Mouse (Mus musculus) kidney, adult 2 months (tissue): ENCODE measurements around the gene Slc29a1. TPM values are rescaled to one million over a fixed set of nuclear protein-coding genes. Genes with fewer than 3 reads are reported as not detected.
"Not testable (repeated sequence)": the region's sequence is repeated elsewhere in the genome, so short reads cannot be mapped to it uniquely, and the experiment has no call there.

Experiments used
- DNase-seq: peaks from one replicate; pipeline ENCODE4 v3.0.0; 2021
- H3K27ac ChIP-seq: fragments of 200-500 bp; 2 replicates; pipeline ENCODE4 v1.5.1; 2012; ENCODE audit warnings: low read depth, low read length, control low read depth, inconsistent platforms; ENCODE audit not compliant: insufficient read depth
- H3K27me3 ChIP-seq: fragments of 200-500 bp; replicated peaks from 2 replicates; pipeline ENCODE4 v1.6.1; 2012; ENCODE audit warnings: mild to moderate bottlenecking, moderate library complexity, low read length, inconsistent platforms; ENCODE audit not compliant: control insufficient read depth, insufficient read depth
- H3K36me3 ChIP-seq: fragments of 200-500 bp; 2 replicates; pipeline ENCODE4 v1.6.1; 2012; ENCODE audit warnings: mild to moderate bottlenecking, moderate library complexity, low read length, inconsistent platforms; ENCODE audit not compliant: control insufficient read depth, insufficient read depth
- H3K4me1 ChIP-seq: fragments of 200-500 bp; 2 replicates; pipeline ENCODE4 v1.6.1; 2011; ENCODE audit warnings: low read length; ENCODE audit not compliant: control insufficient read depth, insufficient read depth
- H3K4me3 ChIP-seq: fragments of 200-500 bp; 2 replicates; pipeline ENCODE4 v1.5.1; 2011; ENCODE audit warnings: mild to moderate bottlenecking, low read depth, low read length, control low read depth; ENCODE audit not compliant: insufficient read depth
- CTCF ChIP-seq: fragments of 200-500 bp; conservative IDR thresholded peaks from 2 replicates; pipeline ENCODE4 v1.5.1; 2011; ENCODE audit warnings: low read depth, mild to moderate bottlenecking, control low read depth, low read length, moderate library complexity, mixed read lengths; ENCODE audit not compliant: insufficient read depth, insufficient read length
- POLR2A ChIP-seq: fragments of 200-500 bp; IDR thresholded peaks from one replicate; pipeline ENCODE4 v1.6.1; 2011; ENCODE audit warnings: low read depth, low read length, control low read depth
- WGBS: fragments of 180-500 bp; shearing (Covaris S2); methylation state at CpG from one replicate; pipeline ENCODE4 v1.1.7; 2018; 5-methylcytosine and 5-hydroxymethylcytosine counted together
- polyA plus RNA-seq: library from polyadenylated mRNA; depleted of rRNA; stranded (reverse); fragments of >200 nt; gene quantifications from 2 replicates; pipeline ENCODE4 v1.2.3, GENCODE M21; 2012

Slc29a1 gene
- polyA plus RNA-seq, 1 experiment: 89.5 TPM

DNA sequence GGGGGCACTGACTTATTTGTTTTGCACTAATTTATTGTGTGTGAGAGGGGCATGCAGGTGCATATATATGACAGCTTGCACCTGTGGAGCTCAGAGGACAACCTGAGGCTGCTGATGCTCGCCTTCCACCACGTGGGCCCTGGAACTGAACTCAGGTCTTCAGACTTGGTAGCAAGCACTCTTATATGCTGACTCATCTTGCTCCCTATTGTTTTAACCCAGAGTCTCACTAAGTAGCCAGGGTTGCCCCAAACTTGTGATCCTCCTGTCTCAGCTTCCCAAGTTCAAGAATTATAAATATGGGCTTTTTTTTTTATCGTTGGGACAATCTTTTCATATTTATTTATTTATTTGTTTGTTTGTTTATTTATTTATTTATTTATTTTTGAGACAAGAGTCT, 31.6 kb upstream of the Slc29a1 start:
- H3K27ac ChIP-seq: no peak overlapping the region
- no peaks in the 10 kb centered on the region for H3K4me1 ChIP-seq
- H3K4me3 ChIP-seq: no peak overlapping the region
- 67% methylated on average over 3 of the region's 3 CpGs for WGBS
- no peak for DNase-seq
- no peaks in the 10 kb centered on the region for H3K27me3 ChIP-seq
- TF ChIP-seq POLR2A (no peak), CTCF (no peak)
- no peaks in the 10 kb centered on the region for H3K36me3 ChIP-seq

DNA sequence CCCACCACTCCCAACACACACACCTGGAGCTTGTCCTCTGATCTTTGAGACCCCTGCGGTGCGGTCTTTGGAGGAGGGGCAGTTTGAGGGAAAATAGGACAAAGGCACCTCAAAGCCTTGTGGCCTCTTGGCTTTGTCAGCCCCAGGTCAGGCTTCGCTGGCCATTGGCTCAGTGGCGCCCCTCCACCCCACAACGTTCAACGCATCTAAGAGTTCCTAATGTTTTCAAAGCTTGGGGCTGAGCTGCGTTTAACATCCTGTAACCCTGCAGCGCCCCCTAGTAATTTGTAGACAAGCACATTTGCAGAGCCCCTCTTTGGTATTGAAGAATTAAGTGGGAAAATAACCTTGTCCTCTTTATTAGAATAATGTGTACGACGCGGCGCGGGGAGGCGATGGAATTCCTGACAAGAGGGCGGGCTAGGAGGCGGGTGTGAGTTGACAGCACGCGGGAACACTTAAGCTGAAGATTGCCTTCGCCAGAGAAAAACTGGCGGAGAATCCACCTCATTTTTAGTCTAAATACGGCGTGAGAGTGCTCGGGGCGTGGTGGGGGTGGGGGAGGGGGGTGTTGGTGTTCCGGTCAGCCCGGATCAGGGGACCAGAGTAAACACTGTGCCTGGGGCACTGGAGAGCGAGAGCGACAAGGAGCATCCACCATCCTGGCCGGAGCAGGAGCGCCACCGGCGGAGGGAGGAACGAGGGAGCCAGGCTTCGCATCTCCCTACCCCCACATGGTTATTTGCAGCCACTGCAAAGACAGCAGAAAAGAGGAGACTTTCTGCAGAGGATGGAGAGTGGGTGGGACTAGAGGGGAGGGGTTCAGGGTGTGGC, 30.7 kb upstream of the Slc29a1 start:
- WGBS: 5% methylated on average over 34 of the region's 34 CpGs
- H3K4me1 ChIP-seq: no peaks in the 10 kb centered on the region
- H3K27ac ChIP-seq: no peak overlapping the region
- H3K4me3 ChIP-seq: peak overlapping the region; percentile 27; the same call in 1 of the 2 replicates
- no peaks in the 10 kb centered on the region for H3K36me3 ChIP-seq
- H3K27me3 ChIP-seq: no peaks in the 10 kb centered on the region
- TF ChIP-seq CTCF (peak; percentile 55), POLR2A (no peak)
- DNase-seq: peak; percentile 75

DNA sequence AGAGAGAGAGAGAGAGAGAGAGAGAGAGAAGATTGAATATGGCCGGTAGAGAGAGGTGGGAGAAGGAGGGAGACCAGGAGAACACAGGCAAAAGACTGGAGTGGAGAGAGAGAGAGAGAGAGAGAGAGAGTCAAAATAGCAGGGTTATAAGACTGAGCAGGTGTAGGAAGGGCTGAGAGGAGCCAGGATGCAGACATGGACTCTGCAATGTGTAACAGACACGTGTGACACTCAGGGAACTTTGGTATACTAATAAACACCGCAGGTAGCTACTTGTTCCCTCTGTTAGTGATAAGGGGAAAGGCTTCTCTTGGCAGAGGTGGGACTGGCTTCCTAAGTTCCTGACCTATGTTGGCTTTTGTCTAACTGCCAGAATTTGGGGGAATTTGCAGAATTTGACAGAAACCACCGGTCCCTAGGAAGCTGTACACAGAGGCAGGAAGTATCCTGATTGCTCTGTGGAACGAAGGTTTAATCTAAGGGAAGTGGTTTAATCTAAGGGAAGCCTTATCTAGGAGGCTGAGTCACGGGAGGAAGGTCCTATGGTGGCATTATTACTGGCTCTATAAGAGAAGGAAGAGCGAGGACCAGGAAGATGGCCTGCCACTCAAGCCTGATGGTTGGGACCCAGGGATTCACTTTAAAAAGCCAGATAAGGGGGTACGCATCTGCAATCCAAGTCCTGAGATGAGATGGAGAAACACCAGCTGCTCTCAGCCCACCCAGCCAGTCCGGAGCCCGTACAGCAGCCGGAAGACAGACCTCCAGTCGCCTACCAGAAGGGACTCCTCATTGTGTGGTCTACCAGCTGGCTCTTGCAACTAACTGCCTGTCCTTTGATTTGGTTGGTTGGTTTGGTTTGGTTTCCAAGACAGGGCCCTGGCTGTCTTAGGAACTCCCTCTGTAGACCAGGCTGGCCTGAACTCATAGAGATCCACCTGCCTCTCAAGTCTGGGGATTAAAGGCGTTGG, 29.8 kb upstream of the Slc29a1 start:
- Histone ChIP-seq H3K4me3 (no peak overlapping the region), H3K27me3 (no peaks in the 10 kb centered on the region), H3K36me3 (no peaks in the 10 kb centered on the region), H3K27ac (no peak overlapping the region), H3K4me1 (no peaks in the 10 kb centered on the region)
- no peak for TF ChIP-seq POLR2A
- TF ChIP-seq CTCF: no peak
- DNase-seq: peak; percentile 59
- 60% methylated on average over 13 of the region's 13 CpGs for WGBS

DNA sequence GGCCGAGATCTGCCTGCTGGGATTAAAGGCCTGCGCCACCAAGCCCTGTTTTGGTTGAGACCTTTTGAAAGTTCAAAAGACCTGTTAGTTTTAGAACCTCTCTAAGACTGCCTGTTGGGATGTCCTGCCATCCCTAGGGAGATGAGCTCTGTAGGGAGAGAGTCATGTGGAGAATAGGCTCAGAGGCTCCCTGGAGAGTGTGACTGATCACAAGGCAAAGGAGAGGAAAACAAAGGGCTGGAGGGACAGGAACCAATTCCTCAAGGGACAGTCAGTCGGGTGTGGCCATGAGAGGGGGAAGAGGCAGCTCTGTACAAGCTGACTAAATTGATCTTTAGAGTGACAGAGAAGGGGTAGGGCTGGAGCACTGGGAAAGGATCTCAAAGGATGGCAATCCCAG, 28.8 kb upstream of the Slc29a1 start:
- DNase-seq: no peak
- 68% methylated on average over 3 of the region's 3 CpGs for WGBS
- no peaks in the 10 kb centered on the region for H3K36me3 ChIP-seq
- no peaks in the 10 kb centered on the region for H3K4me1 ChIP-seq
- no peaks in the 10 kb centered on the region for H3K27me3 ChIP-seq
- no peak overlapping the region for H3K4me3 ChIP-seq
- H3K27ac ChIP-seq: no peak overlapping the region
- TF ChIP-seq CTCF (no peak), POLR2A (no peak)

DNA sequence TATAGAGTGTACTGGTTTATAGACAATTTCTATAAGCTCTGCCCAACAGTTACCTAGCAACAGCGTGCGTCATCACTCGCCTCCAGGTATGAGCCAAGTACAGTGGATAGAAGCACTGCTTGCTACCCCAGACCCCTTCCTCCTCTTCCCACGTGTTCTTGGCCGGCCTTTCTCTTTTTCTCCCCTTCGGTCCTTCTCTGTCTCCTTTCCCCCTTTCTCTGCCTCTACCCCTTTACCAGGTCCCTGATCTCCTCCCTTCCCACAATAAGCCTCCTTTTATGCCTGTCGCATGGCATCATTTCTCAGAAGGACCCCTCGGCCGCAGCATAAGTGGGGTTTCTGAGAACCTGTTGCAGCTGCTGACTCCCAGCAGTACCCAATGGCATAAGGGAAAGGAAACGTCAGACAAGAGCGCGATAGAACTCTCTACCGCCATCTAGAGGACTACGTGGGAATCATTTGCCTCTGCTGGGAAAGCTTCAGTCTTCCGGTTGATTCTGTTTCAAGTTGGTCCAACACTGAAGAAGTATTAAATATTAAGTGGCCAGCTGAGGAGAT, 27.2 kb upstream of the Slc29a1 start:
- no peaks in the 10 kb centered on the region for H3K36me3 ChIP-seq
- no peak overlapping the region for H3K27ac ChIP-seq
- no peaks in the 10 kb centered on the region for H3K4me1 ChIP-seq
- peak; percentile 89 for TF ChIP-seq CTCF
- no peak for TF ChIP-seq POLR2A
- 27% methylated on average over 15 of the region's 15 CpGs for WGBS
- no peaks in the 10 kb centered on the region for H3K27me3 ChIP-seq
- H3K4me3 ChIP-seq: no peak overlapping the region
- peak; percentile 84 for DNase-seq

DNA sequence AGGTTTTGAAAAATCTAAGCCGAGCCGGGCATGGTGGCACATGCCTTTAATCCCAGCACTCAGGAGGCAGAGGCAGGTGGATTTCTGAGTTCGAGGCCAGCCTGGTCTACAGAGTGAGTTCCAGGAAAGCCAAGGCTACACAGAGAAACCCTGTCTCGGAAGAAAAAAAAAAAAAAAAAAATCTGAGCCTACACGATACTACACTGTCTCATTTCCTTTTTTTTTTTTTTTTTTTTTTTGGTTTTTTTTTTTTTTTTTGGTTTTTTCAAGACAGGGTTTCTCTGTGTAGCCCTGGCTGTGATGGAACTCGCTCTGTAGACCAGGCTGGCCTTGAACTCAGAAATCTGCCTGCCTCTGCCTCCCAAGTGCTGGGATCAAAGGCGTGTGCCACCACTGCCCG, 24.0 kb upstream of the Slc29a1 start:
- not testable (repeated sequence) for H3K36me3 ChIP-seq, H3K4me1 ChIP-seq, H3K27ac ChIP-seq, DNase-seq, H3K27me3 ChIP-seq, H3K4me3 ChIP-seq
- WGBS: 90% methylated on average over 8 of the region's 8 CpGs
